12 mouse cellular contexts compared by ENCODE assay signal in genomic region chr14:34590743-34591675, GRCm38 (mm10). TPM values are rescaled to one million over a fixed set of nuclear protein-coding genes. Genes with fewer than 3 reads are reported as not detected.
DNase-seq lines count a peak whose midpoint lies in the region; ATAC-seq and TF ChIP-seq lines count a peak whose summit lies in the region.
"Had no signal": no experiment of that assay in that cellular context is flagged by ENCODE, and none has a peak within 500 bp of the region (broad histone marks: within the 10 kb centered on the region; RNA-seq: fewer than 3 reads in every experiment).

No protein-coding gene starts in this region.

- H3K27me3 ChIP-seq in heart, embryonic 15.5 days: no peaks in the 10 kb centered on the region
- no peaks in the 10 kb centered on the region for H3K27me3 ChIP-seq in midbrain, embryonic 13.5 days
- H3K27me3 ChIP-seq: liver, embryonic 15.5 days; neural tube, embryonic 15.5 days had no signal

- ATAC-seq in heart, embryonic 15.5 days (replicated peaks; ENCODE audit: insufficient number of reproducible peaks, insufficient read depth, low FRiP score, low read depth): no peak
- ATAC-seq in midbrain, embryonic 13.5 days: peak; percentile 29
- ATAC-seq in granulocyte monocyte progenitor cell, adult 5-6 weeks (replicated peaks; ENCODE audit: poor library complexity, severe bottlenecking): no peak

- no peaks in the 10 kb centered on the region for H3K9me3 ChIP-seq in heart, embryonic 15.5 days (replicated peaks)
- no peaks in the 10 kb centered on the region for H3K9me3 ChIP-seq in midbrain, embryonic 13.5 days
- H3K9me3 ChIP-seq: liver, embryonic 15.5 days; neural tube, embryonic 15.5 days had no signal

- intact Hi-C loops in left cerebral cortex, adult 2 months (cut with DNase I): no loop called here
- intact Hi-C loops in left cerebral cortex, postnatal 36 days (cut with DNase I): no loop called here

- peak overlapping the region; percentile 48 for H3K4me2 ChIP-seq in heart, embryonic 15.5 days
- peak overlapping the region; percentile 9; the same call in 1 of the 2 replicates for H3K4me2 ChIP-seq in midbrain, embryonic 13.5 days (replicated peaks)
- H3K4me2 ChIP-seq: liver, embryonic 15.5 days; neural tube, embryonic 15.5 days had no signal

- H3K27ac ChIP-seq in left cerebral cortex, adult 2 months: peak overlapping the region; percentile 69
- peak overlapping the region; percentile 95 for H3K27ac ChIP-seq in heart, embryonic 15.5 days
- no peak overlapping the region for H3K27ac ChIP-seq in midbrain, embryonic 13.5 days
- H3K27ac ChIP-seq: liver, embryonic 15.5 days; neural tube, embryonic 15.5 days had no signal

- TF ChIP-seq CTCF in left cerebral cortex, adult 2 months (IDR thresholded peaks at IDR 0.05): no peak

- DNase-seq in left cerebral cortex, adult 2 months (ENCODE audit: extremely low spot score in 1 of 2, low spot score in 2 of 2): no peak
- no peak for DNase-seq in left cerebral cortex, postnatal 36 days (ENCODE audit: low spot score in 2 of 2)
- peak; percentile 88 for DNase-seq in ZHBTc4 (ENCODE audit: low read depth, low spot score)
- DNase-seq in kidney, adult 18-20 months: no peak
- DNase-seq: cerebellum, adult 11 months had no signal

- H3K4me1 ChIP-seq in heart, embryonic 15.5 days (replicated peaks): peaks cover 68% of the 10 kb centered on the region
- peaks cover 5% of the 10 kb centered on the region for H3K4me1 ChIP-seq in midbrain, embryonic 13.5 days (replicated peaks)
- H3K4me1 ChIP-seq: liver, embryonic 15.5 days; neural tube, embryonic 15.5 days had no signal

- no peaks in the 10 kb centered on the region for H3K36me3 ChIP-seq in heart, embryonic 15.5 days
- no peaks in the 10 kb centered on the region for H3K36me3 ChIP-seq in midbrain, embryonic 13.5 days
- H3K36me3 ChIP-seq: liver, embryonic 15.5 days; neural tube, embryonic 15.5 days had no signal

- H3K4me3 ChIP-seq in left cerebral cortex, adult 2 months: peak overlapping the region; percentile 13; the same call in 1 of the 2 replicates
- no peak overlapping the region for H3K4me3 ChIP-seq in heart, embryonic 15.5 days
- no peak overlapping the region for H3K4me3 ChIP-seq in midbrain, embryonic 13.5 days (replicated peaks)
- H3K4me3 ChIP-seq: liver, embryonic 15.5 days; neural tube, embryonic 15.5 days had no signal

- H3K9ac ChIP-seq in heart, embryonic 15.5 days: peak overlapping the region; percentile 7
- no peak overlapping the region for H3K9ac ChIP-seq in midbrain, embryonic 13.5 days (replicated peaks)
- H3K9ac ChIP-seq: liver, embryonic 15.5 days; neural tube, embryonic 15.5 days had no signal

- WGBS in heart, embryonic 15.5 days: 59% methylated on average over 24 of the region's 24 CpGs
- 57% methylated on average over 24 of the region's 24 CpGs for WGBS in midbrain, embryonic 13.5 days

RNA-seq across cellular contexts. Expression of gene Ldb3, which starts 2.5 kb away (rescaled TPM):
- 1 to 10 TPM; 2.5 to 2.6 TPM for total RNA-seq in left cerebral cortex, adult 2 months (2021)
- total RNA-seq in left cerebral cortex, postnatal 36 days (2021): 1 to 10 TPM; 2.8 to 3.3 TPM
- polyA plus RNA-seq in heart, embryonic 15.5 days (2015; fragmentation: Nextera tagmentation; extraction: Ambion mirVana): 300 and 308 TPM in 2 replicates
- polyA plus RNA-seq in midbrain, embryonic 13.5 days (2015; fragmentation: Nextera tagmentation; extraction: Ambion mirVana): 0.11 and 0.32 TPM in 2 replicates
- not detected in 2 replicates for total RNA-seq in granulocyte monocyte progenitor cell, adult 5-6 weeks (2014; fragmentation: Nextera tagmentation)
- not detected in 2 replicates for total RNA-seq in granulocyte monocyte progenitor cell, adult 5-6 weeks (2017)

RNA-seq across cellular contexts. Expression of gene Opn4, which starts 8.9 kb away (rescaled TPM):
- not detected for total RNA-seq in left cerebral cortex, adult 2 months (2021)
- not detected for total RNA-seq in left cerebral cortex, postnatal 36 days (2021)
- 5.0 and 5.6 TPM in 2 replicates for polyA plus RNA-seq in heart, embryonic 15.5 days (2015; fragmentation: Nextera tagmentation; extraction: Ambion mirVana)
- 0.16 TPM in 1 of 2 replicates, not detected in the other for polyA plus RNA-seq in midbrain, embryonic 13.5 days (2015; fragmentation: Nextera tagmentation; extraction: Ambion mirVana)
- not detected in 2 replicates for total RNA-seq in granulocyte monocyte progenitor cell, adult 5-6 weeks (2014; fragmentation: Nextera tagmentation)
- not detected in 2 replicates for total RNA-seq in granulocyte monocyte progenitor cell, adult 5-6 weeks (2017)
- total RNA-seq: layer of hippocampus, adult 18-20 months had no signal
- polyA plus RNA-seq: liver, embryonic 15.5 days; spleen, adult 2 months had no signal
